Comparison of ENCODE assay signal across 9 mouse cellular contexts in the genomic region with DNA sequence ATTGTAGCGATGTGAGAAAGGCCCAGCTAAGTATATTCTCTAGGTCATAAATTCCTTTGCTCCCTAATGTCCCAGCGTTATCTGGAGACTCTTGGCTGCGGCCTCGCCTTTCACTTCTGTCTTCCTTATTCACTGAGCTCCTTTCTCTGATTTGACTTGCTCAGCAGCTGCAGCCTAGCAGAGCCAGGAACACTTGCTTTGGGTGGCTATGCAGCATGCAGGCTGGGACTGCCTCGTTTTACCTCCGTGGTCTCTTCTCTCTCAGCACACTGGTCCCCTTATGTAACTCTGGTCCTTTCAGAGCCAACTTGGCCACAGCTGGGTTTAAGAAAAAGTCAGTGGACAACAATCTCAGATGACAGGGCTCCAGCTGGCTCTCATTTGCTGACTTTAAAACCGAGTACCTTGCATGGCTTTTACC.
DNase-seq lines count a peak whose midpoint lies in the region.
"Had no signal": no experiment of that assay in that cellular context is flagged by ENCODE, and none has a peak within 500 bp of the region (broad histone marks: within the 10 kb centered on the region; RNA-seq: fewer than 3 reads in every experiment).

No protein-coding gene starts in this region.

- H3K27me3 ChIP-seq in embryonic facial prominence, embryonic 10.5 days (replicated peaks; ENCODE audit: low read depth, poor library complexity, severe bottlenecking), result no peaks in the 10 kb centered on the region

- no peak overlapping the region for H3K4me3 ChIP-seq in embryonic facial prominence, embryonic 10.5 days
- H3K4me3 ChIP-seq: megakaryocyte, embryonic 14.5 days had no signal

- no peaks in the 10 kb centered on the region for H3K9me3 ChIP-seq in embryonic facial prominence, embryonic 10.5 days
- H3K9me3 ChIP-seq: megakaryocyte, embryonic 14.5 days had no signal

- 60% methylated on average over 7 of the region's 7 CpGs for WGBS in embryonic facial prominence, embryonic 10.5 days

- peaks cover 10% of the 10 kb centered on the region for H3K4me1 ChIP-seq in embryonic facial prominence, embryonic 10.5 days
- H3K4me1 ChIP-seq: megakaryocyte, embryonic 14.5 days had no signal

- H3K27ac ChIP-seq in embryonic facial prominence, embryonic 10.5 days (replicated peaks), result peak overlapping the region; percentile 19; the same call in 1 of the 2 replicates

- peak; percentile 54 for DNase-seq in kidney, postnatal 10 days
- no peak for DNase-seq in kidney, postnatal 36 days
- DNase-seq in embryonic facial prominence, embryonic 10.5 days (ENCODE audit: low spot score), result peak; percentile 31
- peak; percentile 18 for DNase-seq in gastrocnemius, postnatal 10 days
- peak; percentile 13 for DNase-seq in lung, postnatal 14 days
- DNase-seq in B cell, adult 2 months, result no peak
- no peak for DNase-seq in spleen, postnatal 10 days (ENCODE audit: low spot score in 2 of 2)
- DNase-seq: cerebellum, postnatal 25 days had no signal

- H3K36me3 ChIP-seq in embryonic facial prominence, embryonic 10.5 days (replicated peaks), result no peaks in the 10 kb centered on the region

Comparison
In these comparisons a context has a peak if more than half of its experiments do, and no peak if none do; other contexts are left out.
1. DNase-seq: peak in kidney, postnatal 10 days (single experiment), embryonic facial prominence, embryonic 10.5 days (single experiment), gastrocnemius, postnatal 10 days (single experiment) and lung, postnatal 14 days (single experiment); none in kidney, postnatal 36 days (0 of 2), B cell, adult 2 months (0 of 2) and spleen, postnatal 10 days (0 of 2).